Mouse (Mus musculus) cerebellum, adult 2 months (tissue): ENCODE results near the gene Gad1.

ENCODE experiments used
- CTCF ChIP-seq: fragments of 200-500 bp; IDR thresholded peaks from 2 replicates; pipeline ENCODE4 v1.5.1; 2011; ENCODE audit warnings: low read depth, mild to moderate bottlenecking, control low read depth, low read length, moderate library complexity, borderline replicate concordance; ENCODE audit not compliant: insufficient read depth
- POLR2A ChIP-seq: fragments of 200-500 bp; IDR thresholded peaks from 2 replicates; pipeline ENCODE4 v1.6.1; 2011; ENCODE audit warnings: low read length, control low read depth, borderline replicate concordance; ENCODE audit not compliant: insufficient read depth

DNA sequence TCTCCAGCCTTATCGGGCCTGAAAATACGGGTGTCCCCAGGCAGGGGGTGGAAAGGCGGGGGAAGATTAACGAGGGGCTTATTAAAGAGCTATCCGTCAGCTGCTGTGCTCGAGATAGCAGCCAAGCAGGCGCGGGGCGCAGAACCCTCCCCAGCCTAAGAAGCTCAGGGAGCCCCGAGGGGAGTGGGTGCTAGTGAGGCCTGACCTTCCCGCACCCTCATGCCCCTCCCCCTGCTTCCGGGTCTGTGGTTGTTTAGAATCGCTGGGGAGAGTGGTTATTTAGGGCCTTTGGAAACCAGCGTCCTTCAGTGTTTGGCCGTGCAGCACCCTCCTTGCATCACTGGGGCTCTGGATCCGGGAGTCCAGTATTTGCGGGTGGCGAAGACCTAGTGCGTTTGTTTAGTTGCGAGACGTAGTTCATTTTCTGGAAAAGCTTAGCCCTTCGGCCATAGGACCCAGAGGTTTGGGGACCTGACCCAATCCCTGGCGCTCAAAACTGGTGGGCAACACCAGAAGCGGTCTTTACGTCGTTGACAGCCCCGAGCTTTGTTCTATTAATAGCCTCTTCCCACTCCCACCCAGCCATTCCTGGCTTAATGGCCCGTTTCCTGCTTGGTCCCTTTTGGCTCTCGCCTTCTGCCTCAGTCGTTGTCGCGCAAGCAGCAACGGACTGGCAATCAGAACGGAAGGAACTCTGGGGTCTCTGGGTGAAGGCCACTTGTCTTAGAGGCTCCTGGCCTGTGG, 15.5 kb downstream of the Gad1 start:
- no peak for TF ChIP-seq CTCF
- TF ChIP-seq POLR2A = no peak
